Mouse (Mus musculus): ENCODE measurements around the gene Ly6c1. TPM values are rescaled to one million over a fixed set of nuclear protein-coding genes. Genes with fewer than 3 reads are reported as not detected.
"Not testable (repeated sequence)": the region's sequence is repeated elsewhere in the genome, so short reads cannot be mapped to it uniquely, and the experiment has no call there.

Gene Ly6c1
- polyA plus RNA-seq, 1 experiment from 2014 or later = 0.78 TPM

DNA sequence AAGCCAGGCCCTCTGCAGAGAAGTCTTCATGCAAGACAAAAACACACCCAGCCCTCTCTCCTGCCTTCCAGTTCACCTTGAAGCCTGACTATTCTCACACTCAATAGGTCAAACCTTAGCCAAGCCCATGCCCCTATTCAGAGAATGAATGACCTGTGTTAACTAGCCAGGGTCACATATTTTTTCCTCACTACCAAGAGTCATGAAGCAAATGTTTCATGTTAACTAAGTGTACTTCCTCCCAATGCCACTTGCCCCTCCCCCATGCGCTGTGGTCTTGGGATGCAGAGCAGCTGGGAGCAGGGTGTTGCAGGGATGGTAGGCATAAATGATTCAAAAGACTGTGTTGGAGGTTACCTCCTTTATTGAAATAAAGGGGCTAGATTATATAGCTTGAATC, 2.0 kb upstream of the Ly6c1 start:
- WGBS (ENCODE audit: insufficient replicate concordance) = 56% methylated on average over 1 of the region's 1 CpGs
- H3K27me3 ChIP-seq (ENCODE audit: control insufficient read depth, insufficient read depth, low read depth, low read length); H3K9ac ChIP-seq (ENCODE audit: low read depth, low read length); H3K4me2 ChIP-seq (ENCODE audit: low read depth, low read length); ATAC-seq (ENCODE audit: low read depth); H3K36me3 ChIP-seq (ENCODE audit: control insufficient read depth, insufficient read depth); H3K9me3 ChIP-seq (replicated peaks; ENCODE audit: control insufficient read depth, low read length); H3K4me1 ChIP-seq (ENCODE audit: control insufficient read depth, low read depth, low read length); H3K4me3 ChIP-seq (ENCODE audit: low read depth, low read length); H3K27ac ChIP-seq (ENCODE audit: low read length): not testable (repeated sequence)

DNA sequence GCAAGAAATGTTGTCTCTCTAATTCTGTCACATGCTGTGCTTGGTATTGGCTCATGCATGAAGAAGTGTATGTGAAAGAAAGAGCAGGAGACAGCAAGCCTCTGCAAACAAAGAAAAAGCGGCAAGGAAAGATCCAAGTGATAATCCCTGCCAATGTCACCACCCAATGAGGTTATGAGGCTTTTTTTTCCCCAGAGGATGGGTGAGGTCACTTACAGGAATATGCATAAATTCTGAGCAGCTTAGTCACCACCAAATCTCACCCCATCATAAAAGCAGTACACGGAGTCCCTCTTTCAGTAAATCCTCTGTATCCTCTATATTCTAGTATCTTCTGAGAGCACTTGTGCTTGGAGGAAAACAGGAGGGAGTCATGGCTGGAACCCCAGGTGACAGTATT, 1.2 kb upstream of the Ly6c1 start:
- H3K4me2 ChIP-seq (ENCODE audit: low read depth, low read length); H3K9ac ChIP-seq (ENCODE audit: low read depth, low read length); H3K27me3 ChIP-seq (ENCODE audit: control insufficient read depth, insufficient read depth, low read depth, low read length); H3K27ac ChIP-seq (ENCODE audit: low read length); H3K9me3 ChIP-seq (replicated peaks; ENCODE audit: control insufficient read depth, low read length); H3K4me3 ChIP-seq (ENCODE audit: low read depth, low read length); H3K36me3 ChIP-seq (ENCODE audit: control insufficient read depth, insufficient read depth); ATAC-seq (ENCODE audit: low read depth); H3K4me1 ChIP-seq (ENCODE audit: control insufficient read depth, low read depth, low read length): not testable (repeated sequence)
- 55% methylated on average over 2 of the region's 2 CpGs for WGBS (ENCODE audit: insufficient replicate concordance)

GRCm38 (mm10) chr15:75047970-75048320, 685 bp downstream of the Ly6c1 start:
- H3K4me3 ChIP-seq (ENCODE audit: low read depth, low read length); H3K4me2 ChIP-seq (ENCODE audit: low read depth, low read length); H3K4me1 ChIP-seq (ENCODE audit: control insufficient read depth, low read depth, low read length); H3K27ac ChIP-seq (ENCODE audit: low read length); H3K9ac ChIP-seq (ENCODE audit: low read depth, low read length); ATAC-seq (ENCODE audit: low read depth); H3K27me3 ChIP-seq (ENCODE audit: control insufficient read depth, insufficient read depth, low read depth, low read length); H3K9me3 ChIP-seq (replicated peaks; ENCODE audit: control insufficient read depth, low read length); H3K36me3 ChIP-seq (ENCODE audit: control insufficient read depth, insufficient read depth): not testable (repeated sequence)
- WGBS (ENCODE audit: insufficient replicate concordance) = 68% methylated on average over 1 of the region's 1 CpGs

DNA sequence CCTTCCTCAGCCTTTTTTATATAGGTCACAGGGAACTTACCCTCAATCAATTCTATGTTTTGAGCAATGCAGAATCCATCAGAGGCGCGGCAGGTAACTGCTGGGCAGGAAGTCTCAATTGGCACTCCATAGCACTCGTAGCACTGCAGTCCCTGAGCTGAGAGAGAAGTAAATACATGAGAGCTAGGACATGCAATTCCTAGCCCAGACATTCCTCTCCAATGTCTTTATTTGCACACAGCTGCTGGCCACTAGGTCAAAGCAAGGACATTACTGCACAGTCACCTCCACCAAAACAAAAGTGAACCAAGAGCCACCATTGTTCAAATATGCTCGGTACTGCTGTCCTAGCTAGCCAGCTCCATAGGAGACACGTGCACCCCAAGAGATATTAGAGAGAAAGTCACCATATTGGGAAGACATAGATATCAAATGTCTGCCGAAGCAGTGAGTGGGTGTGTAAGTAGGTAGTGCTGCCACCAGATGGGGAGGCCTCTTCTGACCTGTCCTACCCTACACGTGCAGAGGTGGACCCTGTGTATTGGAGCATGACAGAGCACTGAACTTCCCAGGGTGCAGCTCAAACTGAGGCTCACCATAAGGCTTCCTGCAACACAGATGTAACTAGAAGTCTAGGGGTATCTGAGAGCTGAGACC, 1.2 kb downstream of the Ly6c1 start:
- not testable (repeated sequence) for H3K9ac ChIP-seq (ENCODE audit: low read depth, low read length); H3K36me3 ChIP-seq (ENCODE audit: control insufficient read depth, insufficient read depth); H3K4me3 ChIP-seq (ENCODE audit: low read depth, low read length); H3K27ac ChIP-seq (ENCODE audit: low read length); H3K4me1 ChIP-seq (ENCODE audit: control insufficient read depth, low read depth, low read length); H3K4me2 ChIP-seq (ENCODE audit: low read depth, low read length); ATAC-seq (ENCODE audit: low read depth); H3K9me3 ChIP-seq (replicated peaks; ENCODE audit: control insufficient read depth, low read length); H3K27me3 ChIP-seq (ENCODE audit: control insufficient read depth, insufficient read depth, low read depth, low read length)
- 42% methylated on average over 5 of the region's 7 CpGs for WGBS (ENCODE audit: insufficient replicate concordance)

- not testable (repeated sequence) for H3K27me3 ChIP-seq (ENCODE audit: control insufficient read depth, insufficient read depth, low read depth, low read length); H3K9me3 ChIP-seq (replicated peaks; ENCODE audit: control insufficient read depth, low read length); H3K4me1 ChIP-seq (ENCODE audit: control insufficient read depth, low read depth, low read length); ATAC-seq (ENCODE audit: low read depth); H3K4me3 ChIP-seq (ENCODE audit: low read depth, low read length); H3K36me3 ChIP-seq (ENCODE audit: control insufficient read depth, insufficient read depth); H3K4me2 ChIP-seq (ENCODE audit: low read depth, low read length); H3K9ac ChIP-seq (ENCODE audit: low read depth, low read length); H3K27ac ChIP-seq (ENCODE audit: low read length)
- WGBS (ENCODE audit: insufficient replicate concordance) = 19% methylated on average over 3 of the region's 3 CpGs
Observed at GRCm38 (mm10) chr15:75045501-75045900, 3.1 kb downstream of the Ly6c1 start.

- not testable (repeated sequence) for H3K9ac ChIP-seq (ENCODE audit: low read depth, low read length); H3K27ac ChIP-seq (ENCODE audit: low read length); H3K4me1 ChIP-seq (ENCODE audit: control insufficient read depth, low read depth, low read length); H3K36me3 ChIP-seq (ENCODE audit: control insufficient read depth, insufficient read depth); H3K27me3 ChIP-seq (ENCODE audit: control insufficient read depth, insufficient read depth, low read depth, low read length); ATAC-seq (ENCODE audit: low read depth); H3K9me3 ChIP-seq (replicated peaks; ENCODE audit: control insufficient read depth, low read length); H3K4me3 ChIP-seq (ENCODE audit: low read depth, low read length); H3K4me2 ChIP-seq (ENCODE audit: low read depth, low read length)
- WGBS (ENCODE audit: insufficient replicate concordance) = 59% methylated on average over 6 of the region's 10 CpGs
Observed at GRCm38 (mm10) chr15:75021020-75021759, 27.4 kb downstream of the Ly6c1 start.

- H3K4me3 ChIP-seq (ENCODE audit: low read depth, low read length); H3K4me2 ChIP-seq (ENCODE audit: low read depth, low read length); H3K9me3 ChIP-seq (replicated peaks; ENCODE audit: control insufficient read depth, low read length); H3K27ac ChIP-seq (ENCODE audit: low read length); H3K27me3 ChIP-seq (ENCODE audit: control insufficient read depth, insufficient read depth, low read depth, low read length); ATAC-seq (ENCODE audit: low read depth); H3K9ac ChIP-seq (ENCODE audit: low read depth, low read length); H3K36me3 ChIP-seq (ENCODE audit: control insufficient read depth, insufficient read depth); H3K4me1 ChIP-seq (ENCODE audit: control insufficient read depth, low read depth, low read length): not testable (repeated sequence)
- WGBS (ENCODE audit: insufficient replicate concordance) = 33% methylated on average over 2 of the region's 2 CpGs
Observed at GRCm38 (mm10) chr15:75019446-75019845, 29.2 kb downstream of the Ly6c1 start.

Other genes with a start within 250 kb of the Ly6c1 start
- 0.13 and 0.14 TPM in 2 replicates for gene Gml2, start 229.8 kb downstream of the Ly6c1 start, polyA plus RNA-seq (2015; fragmentation: Nextera tagmentation; extraction: Ambion mirVana)
- 0.05 TPM in 1 of 2 replicates, not detected in the other for gene 2010109I03Rik, start 151.8 kb downstream of the Ly6c1 start, polyA plus RNA-seq (2015; fragmentation: Nextera tagmentation; extraction: Ambion mirVana)
- gene Ly6i, start 65.4 kb downstream of the Ly6c1 start, polyA plus RNA-seq (2015; fragmentation: Nextera tagmentation; extraction: Ambion mirVana) = 0.11 TPM in 1 of 2 replicates, not detected in the other
- gene Ly6a, start 50.8 kb downstream of the Ly6c1 start, polyA plus RNA-seq (2015; fragmentation: Nextera tagmentation; extraction: Ambion mirVana) = 2.7 and 3.1 TPM in 2 replicates
- gene Ly6c2, start 63.1 kb upstream of the Ly6c1 start, polyA plus RNA-seq (2015; fragmentation: Nextera tagmentation; extraction: Ambion mirVana) = 53.7 and 63.2 TPM in 2 replicates
- 3.5 and 3.8 TPM in 2 replicates for gene Ly6g, start 106.4 kb upstream of the Ly6c1 start, polyA plus RNA-seq (2015; fragmentation: Nextera tagmentation; extraction: Ambion mirVana)
- gene BC025446, start 167.5 kb upstream of the Ly6c1 start, polyA plus RNA-seq (2015; fragmentation: Nextera tagmentation; extraction: Ambion mirVana) = 4.2 and 5.2 TPM in 2 replicates
- not detected in 2 replicates for gene Ly6f, start 219.6 kb upstream of the Ly6c1 start, polyA plus RNA-seq (2015; fragmentation: Nextera tagmentation; extraction: Ambion mirVana)